Mouse (Mus musculus): ENCODE measurements around the gene Atxn3. TPM values are rescaled to one million over a fixed set of nuclear protein-coding genes. Genes with fewer than 3 reads are reported as not detected.
"Not testable (repeated sequence)": the region's sequence is repeated elsewhere in the genome, so short reads cannot be mapped to it uniquely, and the experiment has no call there.

Gene Atxn3
- total RNA-seq, 1 experiment: 23.0 TPM

- Histone ChIP-seq H3K27ac (ENCODE audit: insufficient read depth, low read depth, low read length, poor library complexity, severe bottlenecking) (no peak overlapping the region; the same call in 1 of the 2 replicates), H3K9ac (ENCODE audit: insufficient read depth, low read depth, low read length, poor library complexity, severe bottlenecking) (peak overlapping the region; percentile 97; the same call in 1 of the 2 replicates), H3K4me1 (ENCODE audit: control insufficient read depth in 2 of 2, insufficient read depth in 2 of 2, low read length in 2 of 2, poor library complexity in 1 of 2) (peaks cover 0 to 7% of the 10 kb centered on the region in 2 experiments; a peak in 1 of 4 replicates), H3K9me3 (ENCODE audit: control insufficient read depth, insufficient read depth, low read depth, low read length) (no peaks in the 10 kb centered on the region), H3K4me3 (ENCODE audit: insufficient read depth in 1 of 2, low read depth in 1 of 2, low read length in 2 of 2, poor library complexity in 1 of 2, severe bottlenecking in 1 of 2) (peak overlapping the region; percentile 85 to 87), H3K36me3 (ENCODE audit: control insufficient read depth, insufficient read depth, low read length, poor library complexity, severe bottlenecking) (peaks cover 5% of the 10 kb centered on the region; the same call in 1 of the 2 replicates)
- DNase-seq (ENCODE audit: low read depth, low spot score): no peak
- TF ChIP-seq CHD2 (IDR thresholded peaks at IDR 0.05; ENCODE audit: low read depth, low read length): no peak
- no peak for TF ChIP-seq MAFK (IDR thresholded peaks at IDR 0.05; ENCODE audit: insufficient read depth, low read depth, low read length)
- TF ChIP-seq ZNF384 (IDR thresholded peaks at IDR 0.05; ENCODE audit: low read depth, low read length): no peak
- TF ChIP-seq ZC3H11A (IDR thresholded peaks at IDR 0.05; ENCODE audit: borderline replicate concordance, low read depth, low read length): no peak
- TF ChIP-seq HCFC1 (IDR thresholded peaks at IDR 0.05; ENCODE audit: borderline replicate concordance, insufficient read depth, low read length): no peak
- in situ Hi-C loops (cut with MboI; ENCODE audit: low sequenced_read_pairs in 2 of 2, unreplicated experiment in 2 of 2): no loop called here
These were observed 16.5 kb upstream of the Atxn3 start for GRCm38 (mm10) chr12:101974571-101974970.

- H3K9ac ChIP-seq (ENCODE audit: insufficient read depth, low read depth, low read length, poor library complexity, severe bottlenecking): 0 out of 2 replicates have a peak overlapping the region, but pooled peaks have one; percentile 26
- DNase-seq (ENCODE audit: low read depth, low spot score): no peak
- H3K9me3 ChIP-seq (ENCODE audit: control insufficient read depth, insufficient read depth, low read depth, low read length): no peaks in the 10 kb centered on the region
- TF ChIP-seq CHD2 (IDR thresholded peaks at IDR 0.05; ENCODE audit: low read depth, low read length): no peak
- no peak for TF ChIP-seq ZC3H11A (IDR thresholded peaks at IDR 0.05; ENCODE audit: borderline replicate concordance, low read depth, low read length)
- TF ChIP-seq HCFC1 (IDR thresholded peaks at IDR 0.05; ENCODE audit: borderline replicate concordance, insufficient read depth, low read length): no peak
- no peak for TF ChIP-seq ZNF384 (IDR thresholded peaks at IDR 0.05; ENCODE audit: low read depth, low read length)
- 0 out of 2 replicates have a peak, but pooled peaks have one; percentile 59 for TF ChIP-seq MAFK (IDR thresholded peaks at IDR 0.05; ENCODE audit: insufficient read depth, low read depth, low read length)
- no peak overlapping the region for H3K4me3 ChIP-seq (ENCODE audit: insufficient read depth in 1 of 2, low read depth in 1 of 2, low read length in 2 of 2, poor library complexity in 1 of 2, severe bottlenecking in 1 of 2)
- in situ Hi-C loops (cut with MboI; ENCODE audit: low sequenced_read_pairs in 2 of 2, unreplicated experiment in 2 of 2): no loop called here
- peaks cover 0 to 4% of the 10 kb centered on the region in 2 experiments; a peak in 1 of 4 replicates for H3K4me1 ChIP-seq (ENCODE audit: control insufficient read depth in 2 of 2, insufficient read depth in 2 of 2, low read length in 2 of 2, poor library complexity in 1 of 2)
- H3K27ac ChIP-seq (ENCODE audit: insufficient read depth, low read depth, low read length, poor library complexity, severe bottlenecking): no peak overlapping the region
- peaks cover 8% of the 10 kb centered on the region for H3K36me3 ChIP-seq (ENCODE audit: control insufficient read depth, insufficient read depth, low read length, poor library complexity, severe bottlenecking)
These were observed 14.2 kb upstream of the Atxn3 start for GRCm38 (mm10) chr12:101972230-101972629.

GRCm38 (mm10) chr12:101971311-101971710 is 13.3 kb upstream of the Atxn3 start:
- Histone ChIP-seq H3K4me3 (ENCODE audit: insufficient read depth in 1 of 2, low read depth in 1 of 2, low read length in 2 of 2, poor library complexity in 1 of 2, severe bottlenecking in 1 of 2) (no peak overlapping the region), H3K36me3 (ENCODE audit: control insufficient read depth, insufficient read depth, low read length, poor library complexity, severe bottlenecking) (peaks cover 10% of the 10 kb centered on the region), H3K4me1 (ENCODE audit: control insufficient read depth in 2 of 2, insufficient read depth in 2 of 2, low read length in 2 of 2, poor library complexity in 1 of 2) (peaks cover 0 to 2% of the 10 kb centered on the region in 2 experiments; a peak in 1 of 4 replicates), H3K27ac (ENCODE audit: insufficient read depth, low read depth, low read length, poor library complexity, severe bottlenecking) (no peak overlapping the region), H3K9ac (ENCODE audit: insufficient read depth, low read depth, low read length, poor library complexity, severe bottlenecking) (no peak overlapping the region), H3K9me3 (ENCODE audit: control insufficient read depth, insufficient read depth, low read depth, low read length) (no peaks in the 10 kb centered on the region)
- in situ Hi-C loops (cut with MboI; ENCODE audit: low sequenced_read_pairs in 2 of 2, unreplicated experiment in 2 of 2): no loop called here
- TF ChIP-seq ZNF384 (IDR thresholded peaks at IDR 0.05; ENCODE audit: low read depth, low read length) (no peak), CHD2 (IDR thresholded peaks at IDR 0.05; ENCODE audit: low read depth, low read length) (no peak), MAFK (IDR thresholded peaks at IDR 0.05; ENCODE audit: insufficient read depth, low read depth, low read length) (no peak), ZC3H11A (IDR thresholded peaks at IDR 0.05; ENCODE audit: borderline replicate concordance, low read depth, low read length) (no peak), HCFC1 (IDR thresholded peaks at IDR 0.05; ENCODE audit: borderline replicate concordance, insufficient read depth, low read length) (no peak)
- DNase-seq (ENCODE audit: low read depth, low spot score): no peak

GRCm38 (mm10) chr12:101958960-101959780 is 1.1 kb upstream of the Atxn3 start:
- H3K36me3 ChIP-seq (ENCODE audit: control insufficient read depth, insufficient read depth, low read length, poor library complexity, severe bottlenecking); DNase-seq (ENCODE audit: low read depth, low spot score); H3K27ac ChIP-seq (ENCODE audit: insufficient read depth, low read depth, low read length, poor library complexity, severe bottlenecking); H3K4me1 ChIP-seq (ENCODE audit: control insufficient read depth in 2 of 2, insufficient read depth in 2 of 2, low read length in 2 of 2, poor library complexity in 1 of 2); H3K9ac ChIP-seq (ENCODE audit: insufficient read depth, low read depth, low read length, poor library complexity, severe bottlenecking); in situ Hi-C loops (cut with MboI; ENCODE audit: low sequenced_read_pairs in 2 of 2, unreplicated experiment in 2 of 2); H3K9me3 ChIP-seq (ENCODE audit: control insufficient read depth, insufficient read depth, low read depth, low read length); H3K4me3 ChIP-seq (ENCODE audit: insufficient read depth in 1 of 2, low read depth in 1 of 2, low read length in 2 of 2, poor library complexity in 1 of 2, severe bottlenecking in 1 of 2): not testable (repeated sequence)
- TF ChIP-seq ZNF384 (IDR thresholded peaks at IDR 0.05; ENCODE audit: low read depth, low read length): peak; percentile 49; the same call in 1 of the 2 replicates
